Mouse (Mus musculus) 416B (cell line): Measurements from ENCODE around the gene Mvk.

ENCODE experiments used
- DNase-seq: peaks from one replicate; pipeline ENCODE4 v3.0.0; 2011; ENCODE audit warnings: low read depth

The Mvk gene

GRCm38 (mm10) chr5:114443566-114444367, at the start of gene Mvk, which contains the start of gene Mmab:
Gene Mvk (plus strand): TSS chr5:114444269.
Gene Mmab (minus strand): TSS chr5:114444060.
- DNase-seq = peak; percentile 99

GRCm38 (mm10) chr5:114406592-114406991, 37.5 kb upstream of the Mvk start:
- no peak for DNase-seq

- no peak for DNase-seq
These were observed 36.8 kb upstream of the Mvk start for GRCm38 (mm10) chr5:114407269-114407668.

GRCm38 (mm10) chr5:114407810-114408209, 36.3 kb upstream of the Mvk start:
- DNase-seq = no peak

- no peak for DNase-seq
These were observed 35.2 kb upstream of the Mvk start for GRCm38 (mm10) chr5:114408846-114409245.

GRCm38 (mm10) chr5:114410429-114410828, 33.6 kb upstream of the Mvk start:
- DNase-seq = no peak

- peak; percentile 21 for DNase-seq
These were observed 31.6 kb upstream of the Mvk start for GRCm38 (mm10) chr5:114412361-114412998.

GRCm38 (mm10) chr5:114413067-114413735, 30.9 kb upstream of the Mvk start:
- no peak for DNase-seq

- no peak for DNase-seq
These were observed 28.5 kb upstream of the Mvk start for GRCm38 (mm10) chr5:114415606-114416005.

GRCm38 (mm10) chr5:114416855-114417254, 27.2 kb upstream of the Mvk start:
- DNase-seq = peak; percentile 17

GRCm38 (mm10) chr5:114418541-114418940, 25.5 kb upstream of the Mvk start:
- no peak for DNase-seq

GRCm38 (mm10) chr5:114421561-114422298, 22.3 kb upstream of the Mvk start:
- DNase-seq = no peak

GRCm38 (mm10) chr5:114422591-114422990, 21.5 kb upstream of the Mvk start:
- no peak for DNase-seq

GRCm38 (mm10) chr5:114423961-114424360, 20.1 kb upstream of the Mvk start:
- no peak for DNase-seq

- DNase-seq = no peak
These were observed 17.3 kb upstream of the Mvk start for GRCm38 (mm10) chr5:114426732-114427131.

GRCm38 (mm10) chr5:114428621-114429020, 15.4 kb upstream of the Mvk start:
- DNase-seq = no peak

GRCm38 (mm10) chr5:114429781-114430180, 14.3 kb upstream of the Mvk start:
- no peak for DNase-seq

GRCm38 (mm10) chr5:114434359-114434758, 9.7 kb upstream of the Mvk start:
- no peak for DNase-seq

GRCm38 (mm10) chr5:114435588-114435987, 8.5 kb upstream of the Mvk start:
- no peak for DNase-seq

GRCm38 (mm10) chr5:114444368-114444692, 261 bp downstream of the Mvk start:
- DNase-seq = no peak

- DNase-seq = no peak
These were observed 4.9 kb downstream of the Mvk start for GRCm38 (mm10) chr5:114449011-114449410.

GRCm38 (mm10) chr5:114456287-114456686, 12.2 kb downstream of the Mvk start:
- DNase-seq = no peak
